Comparison of ENCODE assay signal across 23 mouse cellular contexts in the genomic region with DNA sequence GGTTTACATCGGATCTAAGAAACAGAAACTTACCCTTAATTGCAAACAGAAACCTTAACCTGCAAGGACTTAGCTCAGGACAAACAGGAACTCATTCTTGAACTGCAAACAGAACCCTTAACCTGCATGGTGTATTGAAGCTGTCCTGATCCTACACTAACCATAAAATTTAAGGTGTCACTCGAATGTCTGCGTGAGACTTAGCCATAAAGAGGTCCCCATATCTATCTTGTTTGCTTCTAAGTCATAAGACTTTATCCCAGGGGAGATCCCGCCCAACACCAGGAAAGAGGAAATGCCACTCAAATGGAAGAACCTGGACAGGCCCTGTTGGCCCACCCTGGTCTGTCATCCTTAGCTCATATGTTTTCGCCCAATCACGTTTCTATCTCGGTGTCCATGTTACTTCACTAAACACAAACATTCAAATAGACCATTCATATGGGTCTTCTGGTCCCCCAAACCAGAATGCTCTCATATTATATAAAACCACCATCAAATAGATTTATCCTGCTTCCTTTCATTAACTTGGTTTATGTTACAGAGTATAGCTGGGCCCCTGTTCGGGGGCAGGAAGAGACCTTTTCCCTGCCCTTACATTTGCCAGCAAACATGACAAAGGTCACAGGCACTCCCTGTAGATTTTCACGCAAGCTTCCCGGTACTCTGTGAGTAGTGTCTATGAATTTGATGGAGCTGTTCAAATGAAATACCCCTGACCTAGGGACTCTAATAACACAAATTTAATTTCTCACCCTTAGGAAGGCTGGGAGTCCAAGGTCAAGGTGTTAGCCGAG. TPM values are rescaled to one million over a fixed set of nuclear protein-coding genes. Genes with fewer than 3 reads are reported as not detected.
"Had no signal": no experiment of that assay in that cellular context is flagged by ENCODE, and none has a peak within 500 bp of the region (broad histone marks: within the 10 kb centered on the region; RNA-seq: fewer than 3 reads in every experiment).

No protein-coding gene starts in this region.

- H3K27ac ChIP-seq: lung, embryonic 15.5 days; macrophage; midbrain, embryonic 13.5 days; midbrain, embryonic 15.5 days; neural tube, embryonic 13.5 days; neural tube, embryonic 15.5 days; stomach, embryonic 15.5 days; stomach, postnatal 0 days had no signal

- H3K36me3 ChIP-seq: lung, embryonic 15.5 days; midbrain, embryonic 13.5 days; midbrain, embryonic 15.5 days; neural tube, embryonic 13.5 days; neural tube, embryonic 15.5 days; stomach, embryonic 15.5 days had no signal

- H3K9ac ChIP-seq: liver, postnatal 0 days; lung, embryonic 15.5 days; midbrain, embryonic 13.5 days; midbrain, embryonic 15.5 days; neural tube, embryonic 13.5 days; neural tube, embryonic 15.5 days; stomach, embryonic 15.5 days had no signal

- H3K9me3 ChIP-seq: lung, embryonic 15.5 days; megakaryocyte, embryonic 14.5 days; midbrain, embryonic 13.5 days; midbrain, embryonic 15.5 days; neural tube, embryonic 13.5 days; neural tube, embryonic 15.5 days; stomach, embryonic 15.5 days had no signal

- ATAC-seq: liver, postnatal 0 days; lung, postnatal 0 days; midbrain, embryonic 13.5 days; midbrain, embryonic 15.5 days had no signal

- DNase-seq: liver, postnatal 0 days; lung, adult 2 months; lung, postnatal 14 days; lung, postnatal 36 days; retina, postnatal 1 day; right cerebral cortex, adult 18-20 months; right cerebral cortex, postnatal 25 days; right cerebral cortex, postnatal 4 days; thymus, adult 2 months; thymus, postnatal 36 days had no signal

- H3K4me1 ChIP-seq: lung, embryonic 15.5 days; megakaryocyte, embryonic 14.5 days; stomach, embryonic 15.5 days had no signal

- H3K27me3 ChIP-seq: lung, embryonic 15.5 days had no signal

- H3K4me3 ChIP-seq: lung, embryonic 15.5 days; megakaryocyte, embryonic 14.5 days; midbrain, embryonic 13.5 days; midbrain, embryonic 15.5 days; myocyte; neural tube, embryonic 13.5 days; neural tube, embryonic 15.5 days; stomach, embryonic 15.5 days had no signal

- H3K4me2 ChIP-seq: lung, embryonic 15.5 days; midbrain, embryonic 11.5 days; midbrain, embryonic 13.5 days; midbrain, embryonic 15.5 days; neural tube, embryonic 13.5 days; neural tube, embryonic 15.5 days; stomach, embryonic 15.5 days had no signal

RNA-seq across cellular contexts. Expression of a gene that starts 34.6 kb away (rescaled TPM):
- polyA plus RNA-seq: liver, postnatal 0 days; macrophage; myocyte; spleen, adult 2 months had no signal

RNA-seq across cellular contexts. Expression of a gene that starts 54.3 kb away (rescaled TPM):
- polyA plus RNA-seq: liver, postnatal 0 days; macrophage; myocyte; spleen, adult 2 months; thymus, adult 2 months had no signal
